Mouse (Mus musculus): ENCODE results near the gene Cfb.

- TF ChIP-seq CTCF (IDR thresholded peaks at IDR 0.05; ENCODE audit: low read depth), result no peak
- TF ChIP-seq EP300 (optimal IDR thresholded peaks at IDR 0.05), result no peak
These were observed 37.5 kb upstream of the Cfb start for GRCm38 (mm10) chr17:34899890-34900243.

Data from stomach, postnatal 0 days (tissue).